Mouse (Mus musculus) kidney, embryonic 16.5 days (tissue): Measurements from ENCODE around the gene Zfyve1. TPM values are rescaled to one million over a fixed set of nuclear protein-coding genes. Genes with fewer than 3 reads are reported as not detected.
A peak's percentile ranks its signal among the peaks of the same experiment; 100 is the strongest.

ENCODE experiments used
- ATAC-seq: fragments of 200-750 bp; cut with Nextera tagmentation; 2 replicates; pipeline ENCODE4 v1.8.0; 2017; ENCODE audit warnings: moderate TSS enrichment; ENCODE audit not compliant: low FRiP score, low TSS enrichment
- H3K27ac ChIP-seq: fragments of 300-500 bp; sonication (generic); 2 replicates; pipeline ENCODE4 v1.5.1; 2014; ENCODE audit warnings: low read length
- H3K27me3 ChIP-seq: fragments of 300-500 bp; sonication (generic); 2 replicates; pipeline ENCODE4 v1.6.1; 2014; ENCODE audit warnings: low read length, control low read depth, mixed read lengths; ENCODE audit not compliant: insufficient read depth
- H3K36me3 ChIP-seq: fragments of 300-500 bp; sonication (generic); 2 replicates; pipeline ENCODE4 v1.6.1; 2014; ENCODE audit warnings: low read length, control low read depth, mixed read lengths; ENCODE audit not compliant: insufficient read depth
- H3K4me1 ChIP-seq: fragments of 300-500 bp; sonication (generic); 2 replicates; pipeline ENCODE4 v1.6.1; 2014; ENCODE audit warnings: low read length, control low read depth, mixed read lengths; ENCODE audit not compliant: insufficient read depth
- H3K4me2 ChIP-seq: fragments of 300-500 bp; sonication (generic); replicated peaks from 2 replicates; pipeline ENCODE4 v1.6.1; 2014; ENCODE audit warnings: low read depth, low read length
- H3K4me3 ChIP-seq: fragments of 300-500 bp; sonication (generic); 2 replicates; pipeline ENCODE4 v1.5.1; 2014; ENCODE audit warnings: mild to moderate bottlenecking, low read length
- H3K9ac ChIP-seq: fragments of 300-500 bp; sonication (generic); replicated peaks from 2 replicates; pipeline ENCODE4 v1.6.1; 2014; ENCODE audit warnings: low read length
- H3K9me3 ChIP-seq: fragments of 300-500 bp; sonication (generic); 2 replicates; pipeline ENCODE4 v1.6.1; 2016; ENCODE audit warnings: low read length, control low read depth
- WGBS: fragments of 180-500 bp; shearing (Covaris S2); extraction: QIAGEN DNeasy Blood & Tissue Kit; methylation state at CpG from one replicate; pipeline ENCODE4 v1.1.7; 2014; 5-methylcytosine and 5-hydroxymethylcytosine counted together
- polyA plus RNA-seq: library from polyadenylated mRNA; unstranded; fragments of >200 nt; fragmentation: Nextera tagmentation; extraction: Ambion mirVana; gene quantifications from 2 replicates; pipeline ENCODE4 v1.2.1, GENCODE M21; 2015

Zfyve1 gene
- polyA plus RNA-seq, 1 experiment from 2014 or later: 20.8 TPM

DNA sequence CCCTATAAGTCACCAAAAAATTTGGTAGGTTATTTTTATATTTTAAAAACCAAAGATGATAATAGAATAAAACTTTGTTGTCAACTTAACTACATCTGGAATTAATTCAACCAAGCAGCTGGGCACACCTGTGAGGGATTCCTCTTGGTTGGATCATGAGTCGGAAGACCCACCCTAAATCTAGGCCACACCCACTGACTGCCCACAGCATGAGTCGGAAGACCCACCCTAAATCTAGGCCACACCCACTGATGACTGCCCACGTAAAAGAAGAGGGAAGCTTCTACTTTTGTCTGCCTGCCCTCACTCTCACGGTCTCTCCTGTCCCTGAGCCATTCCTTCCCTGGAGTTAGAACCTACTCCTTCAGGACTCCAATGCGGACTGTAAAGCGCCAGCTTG is 36.8 kb downstream of the Zfyve1 start:
- H3K9ac ChIP-seq: no peak overlapping the region
- H3K27ac ChIP-seq: no peak overlapping the region
- H3K4me1 ChIP-seq: no peaks in the 10 kb centered on the region
- peaks cover 28% of the 10 kb centered on the region for H3K36me3 ChIP-seq
- no peak overlapping the region for H3K4me3 ChIP-seq
- 80% methylated on average over 6 of the region's 6 CpGs for WGBS
- H3K9me3 ChIP-seq: no peaks in the 10 kb centered on the region
- ATAC-seq: no peak
- H3K4me2 ChIP-seq: no peak overlapping the region
- H3K27me3 ChIP-seq: no peaks in the 10 kb centered on the region

DNA sequence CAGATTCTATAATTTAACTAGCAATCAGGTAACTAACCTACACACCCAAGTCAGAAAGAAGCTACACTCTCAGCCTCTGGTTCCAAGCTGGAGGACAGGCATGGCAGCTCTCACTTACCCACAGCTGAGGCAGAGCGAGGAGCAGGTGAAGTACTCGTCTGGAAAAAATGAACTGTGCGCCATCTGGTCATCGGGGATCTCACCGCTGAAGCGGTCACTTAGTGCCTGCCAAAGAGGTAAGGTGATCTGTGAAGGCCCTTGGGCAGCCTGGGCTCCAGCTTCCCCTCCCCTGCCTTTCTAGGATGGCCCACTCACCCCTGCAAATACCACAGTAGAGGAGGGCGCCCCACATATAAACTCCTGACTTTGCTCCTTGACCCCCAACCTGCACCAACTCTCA is 38.5 kb downstream of the Zfyve1 start:
- no peaks in the 10 kb centered on the region for H3K4me1 ChIP-seq
- ATAC-seq: 0 out of 2 replicates have a peak, but pooled peaks have one; percentile 35
- peaks cover 28% of the 10 kb centered on the region for H3K36me3 ChIP-seq
- H3K9ac ChIP-seq: no peak overlapping the region
- WGBS: 76% methylated on average over 7 of the region's 7 CpGs
- H3K9me3 ChIP-seq: no peaks in the 10 kb centered on the region
- H3K4me2 ChIP-seq: no peak overlapping the region
- no peaks in the 10 kb centered on the region for H3K27me3 ChIP-seq
- no peak overlapping the region for H3K27ac ChIP-seq
- H3K4me3 ChIP-seq: no peak overlapping the region

GRCm38 (mm10) chr12:83555605-83556004 is 41.4 kb downstream of the Zfyve1 start:
- H3K4me2 ChIP-seq: no peak overlapping the region
- peaks cover 44% of the 10 kb centered on the region for H3K36me3 ChIP-seq
- no peak overlapping the region for H3K27ac ChIP-seq
- ATAC-seq: no peak
- no peak overlapping the region for H3K9ac ChIP-seq
- WGBS: 70% methylated on average over 9 of the region's 9 CpGs
- H3K4me1 ChIP-seq: no peaks in the 10 kb centered on the region
- no peaks in the 10 kb centered on the region for H3K27me3 ChIP-seq
- H3K9me3 ChIP-seq: no peaks in the 10 kb centered on the region
- H3K4me3 ChIP-seq: no peak overlapping the region

DNA sequence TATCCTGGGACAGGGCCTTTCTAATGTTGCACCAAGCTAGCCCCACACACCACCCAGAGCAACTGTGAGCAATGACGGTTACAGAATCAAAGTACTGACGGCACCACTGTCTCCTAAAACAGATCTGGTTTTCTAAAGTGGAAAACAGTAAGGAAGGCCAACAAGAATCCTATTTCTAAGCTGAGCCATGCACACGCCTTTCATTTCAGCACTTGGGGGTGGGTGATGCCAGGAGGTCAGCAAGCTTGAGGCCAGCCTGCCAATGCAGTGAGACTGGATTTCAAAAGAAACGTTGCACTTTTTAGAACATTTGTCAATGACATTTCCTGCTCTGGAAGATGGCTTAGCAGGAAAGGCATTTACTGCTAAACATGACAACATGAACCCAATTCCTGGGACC is 43.2 kb downstream of the Zfyve1 start:
- no peak overlapping the region for H3K4me2 ChIP-seq
- ATAC-seq: no peak
- 56% methylated on average over 4 of the region's 4 CpGs for WGBS
- no peak overlapping the region for H3K27ac ChIP-seq
- no peaks in the 10 kb centered on the region for H3K27me3 ChIP-seq
- no peaks in the 10 kb centered on the region for H3K9me3 ChIP-seq
- H3K4me3 ChIP-seq: no peak overlapping the region
- H3K9ac ChIP-seq: no peak overlapping the region
- H3K36me3 ChIP-seq: peaks cover 47% of the 10 kb centered on the region
- H3K4me1 ChIP-seq: no peaks in the 10 kb centered on the region

GRCm38 (mm10) chr12:83551305-83551704 is 45.7 kb downstream of the Zfyve1 start:
- H3K9ac ChIP-seq: no peak overlapping the region
- H3K4me1 ChIP-seq: no peaks in the 10 kb centered on the region
- no peaks in the 10 kb centered on the region for H3K9me3 ChIP-seq
- no peaks in the 10 kb centered on the region for H3K27me3 ChIP-seq
- H3K36me3 ChIP-seq: peaks cover 55% of the 10 kb centered on the region
- ATAC-seq: no peak
- no peak overlapping the region for H3K4me3 ChIP-seq
- 92% methylated on average over 16 of the region's 16 CpGs for WGBS
- no peak overlapping the region for H3K27ac ChIP-seq
- H3K4me2 ChIP-seq: no peak overlapping the region

GRCm38 (mm10) chr12:83544791-83545190 is 52.2 kb downstream of the Zfyve1 start:
- Histone ChIP-seq H3K36me3 (peaks cover 37% of the 10 kb centered on the region), H3K4me3 (no peak overlapping the region), H3K27me3 (no peaks in the 10 kb centered on the region), H3K27ac (no peak overlapping the region), H3K9me3 (no peaks in the 10 kb centered on the region), H3K4me2 (no peak overlapping the region), H3K4me1 (no peaks in the 10 kb centered on the region), H3K9ac (no peak overlapping the region)
- ATAC-seq: no peak

DNA sequence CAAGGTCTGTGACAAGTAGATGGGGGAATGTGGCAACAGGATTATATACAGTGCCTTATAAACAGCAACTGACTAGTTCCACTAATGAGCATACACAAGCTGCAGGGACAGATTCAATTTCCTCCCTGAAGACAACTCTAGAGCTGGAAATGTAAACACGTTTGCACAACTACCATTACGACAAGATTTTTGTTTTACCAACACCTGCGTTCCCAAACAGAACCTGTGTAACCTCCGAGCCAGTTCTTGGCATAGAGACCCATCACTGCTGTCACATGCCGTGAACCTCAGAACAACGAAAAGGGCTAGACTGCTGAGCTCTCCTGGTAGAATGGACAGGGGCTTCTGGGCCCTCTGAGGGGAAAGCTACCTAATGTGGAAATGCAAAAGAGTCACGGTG is 53.0 kb downstream of the Zfyve1 start:
- no peak for ATAC-seq
- no peaks in the 10 kb centered on the region for H3K27me3 ChIP-seq

GRCm38 (mm10) chr12:83536039-83536438 is 61.0 kb downstream of the Zfyve1 start:
- H3K36me3 ChIP-seq: peaks cover 51% of the 10 kb centered on the region
- no peak overlapping the region for H3K4me3 ChIP-seq
- 63% methylated on average over 9 of the region's 9 CpGs for whole genome bisulfite sequencing
- no peaks in the 10 kb centered on the region for H3K9me3 ChIP-seq
- H3K9ac ChIP-seq: no peak overlapping the region
- no peak overlapping the region for H3K27ac ChIP-seq
- no peak overlapping the region for H3K4me2 ChIP-seq
- ATAC-seq: no peak
- H3K27me3 ChIP-seq: no peaks in the 10 kb centered on the region
- H3K4me1 ChIP-seq: no peaks in the 10 kb centered on the region

More for the DNA sequence above, 53.0 kb downstream of the Zfyve1 start:
- no peaks in the 10 kb centered on the region for H3K9me3 ChIP-seq
- WGBS: 82% methylated on average over 7 of the region's 7 CpGs
- no peak overlapping the region for H3K4me3 ChIP-seq
- H3K4me2 ChIP-seq: no peak overlapping the region
- H3K9ac ChIP-seq: no peak overlapping the region
- H3K4me1 ChIP-seq: no peaks in the 10 kb centered on the region
- H3K27ac ChIP-seq: no peak overlapping the region
- peaks cover 45% of the 10 kb centered on the region for H3K36me3 ChIP-seq

DNA sequence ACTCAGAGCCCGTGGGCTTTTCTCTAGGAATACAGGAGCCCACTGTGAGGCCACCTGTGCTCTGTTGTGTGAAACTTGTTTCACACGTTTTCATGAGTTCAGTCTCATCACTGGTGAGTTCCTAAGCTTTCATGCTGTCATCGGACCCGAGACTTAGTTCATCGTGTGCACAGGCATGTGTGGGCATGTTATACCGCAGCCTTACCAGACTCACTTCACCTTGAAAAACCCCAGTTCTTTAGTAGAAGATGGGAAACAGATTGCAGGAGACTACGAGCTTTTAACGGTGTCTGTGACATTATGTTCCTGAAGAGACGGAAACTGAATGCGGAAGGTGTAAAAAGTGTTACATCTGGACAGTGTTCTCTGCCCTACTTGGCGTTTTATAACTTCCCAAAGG is 61.6 kb downstream of the Zfyve1 start:
- Histone ChIP-seq H3K4me2 (no peak overlapping the region), H3K27me3 (no peaks in the 10 kb centered on the region), H3K36me3 (peaks cover 46% of the 10 kb centered on the region), H3K9ac (no peak overlapping the region), H3K4me1 (no peaks in the 10 kb centered on the region), H3K27ac (no peak overlapping the region), H3K4me3 (no peak overlapping the region), H3K9me3 (no peaks in the 10 kb centered on the region)
- WGBS: 86% methylated on average over 11 of the region's 11 CpGs
- no peak for ATAC-seq

- WGBS: 79% methylated on average over 3 of the region's 3 CpGs
- Histone ChIP-seq H3K4me2 (no peak overlapping the region), H3K36me3 (peaks cover 40% of the 10 kb centered on the region)
Measured at GRCm38 (mm10) chr12:83534190-83534589, 62.8 kb downstream of the Zfyve1 start.

GRCm38 (mm10) chr12:83532966-83533365 is 64.1 kb downstream of the Zfyve1 start:
- H3K9me3 ChIP-seq: no peaks in the 10 kb centered on the region
- H3K4me2 ChIP-seq: no peak overlapping the region
- no peak overlapping the region for H3K27ac ChIP-seq
- 87% methylated on average over 3 of the region's 3 CpGs for WGBS
- ATAC-seq: no peak
- no peak overlapping the region for H3K4me3 ChIP-seq
- no peaks in the 10 kb centered on the region for H3K27me3 ChIP-seq
- peaks cover 34% of the 10 kb centered on the region for H3K36me3 ChIP-seq
- no peak overlapping the region for H3K9ac ChIP-seq
- H3K4me1 ChIP-seq: no peaks in the 10 kb centered on the region

More at GRCm38 (mm10) chr12:83534190-83534589, 62.8 kb downstream of the Zfyve1 start:
- no peak for ATAC-seq
- Histone ChIP-seq H3K27ac (no peak overlapping the region), H3K4me3 (no peak overlapping the region), H3K9me3 (no peaks in the 10 kb centered on the region), H3K4me1 (no peaks in the 10 kb centered on the region), H3K27me3 (no peaks in the 10 kb centered on the region), H3K9ac (no peak overlapping the region)
